Mouse (Mus musculus) megakaryocyte, embryonic 14.5 days (primary cell): ENCODE data around the gene Ddr2.

ENCODE experiments used
- FLI1 ChIP-seq: IDR thresholded peaks from 2 replicates; pipeline ENCODE4 v1.6.1; 2012; ENCODE audit warnings: low read length, inconsistent platforms, mixed read lengths
- GATA1 ChIP-seq: IDR thresholded peaks from 3 replicates; pipeline ENCODE4 v1.6.1; 2012; ENCODE audit warnings: mixed read lengths, low read length, inconsistent platforms, borderline replicate concordance

GRCm38 (mm10) chr1:170111651-170112226 is 1.2 kb upstream of the Ddr2 start:
- TF ChIP-seq GATA1 = no peak
- no peak for TF ChIP-seq FLI1
